Mouse (Mus musculus) adrenal gland, adult 2 months (tissue): ENCODE data around the gene Gm8127. TPM values are rescaled to one million over a fixed set of nuclear protein-coding genes. Genes with fewer than 3 reads are reported as not detected.
"Not testable (repeated sequence)": the region's sequence is repeated elsewhere in the genome, so short reads cannot be mapped to it uniquely, and the experiment has no call there.

Experiments
- DNase-seq: peaks from one replicate; pipeline ENCODE4 v3.0.0; 2021
- long read RNA-seq: library from polyadenylated mRNA; stranded (forward); transcript quantifications from one replicate; pipeline ENCODE4 v2.0.0, GENCODE M21; 2021
- polyA plus RNA-seq: library from polyadenylated mRNA; depleted of rRNA; stranded (reverse); fragments of >200 nt; gene quantifications from 2 replicates; pipeline ENCODE4 v1.2.3, GENCODE M21; 2012; rRNA removed
- total RNA-seq, 2 experiments: library from RNA; stranded (reverse); gene quantifications; 2 replicates each; pipeline ENCODE4 v1.2.3; 2021

Gene Gm8127
- total RNA-seq (not detected), polyA plus RNA-seq (not detected in 2 replicates)
- long read RNA-seq: 0 reads

GRCm38 (mm10) chr14:43293503-43293902, at the start of gene Gm8127:
TSS of gene Gm8127 (minus strand) at chr14:43293832.
- DNase-seq: not testable (repeated sequence)

GRCm38 (mm10) chr14:43337646-43338045, 44.0 kb upstream of the Gm8127 start:
- DNase-seq: not testable (repeated sequence)

GRCm38 (mm10) chr14:43331362-43331880, 37.8 kb upstream of the Gm8127 start:
- not testable (repeated sequence) for DNase-seq

DNA sequence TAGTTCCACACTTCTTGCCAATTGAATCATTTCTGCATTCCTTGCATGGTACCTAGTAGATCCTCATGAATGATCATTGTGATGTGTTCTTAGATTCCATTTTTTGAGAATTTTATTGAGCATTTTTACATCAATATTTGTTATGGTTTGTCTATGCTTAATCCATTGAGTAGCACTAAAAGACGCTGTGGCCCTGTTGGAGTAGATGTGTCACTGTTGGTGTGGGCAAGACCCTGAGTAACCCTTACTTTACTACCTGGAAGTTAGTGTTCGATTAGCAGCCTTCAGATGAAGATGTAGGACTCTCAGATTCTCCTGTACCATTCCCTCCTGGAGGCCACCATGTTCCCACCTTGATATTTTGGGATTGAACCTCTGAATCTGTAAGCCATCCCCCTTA, 35.0 kb upstream of the Gm8127 start:
- DNase-seq: not testable (repeated sequence)

DNA sequence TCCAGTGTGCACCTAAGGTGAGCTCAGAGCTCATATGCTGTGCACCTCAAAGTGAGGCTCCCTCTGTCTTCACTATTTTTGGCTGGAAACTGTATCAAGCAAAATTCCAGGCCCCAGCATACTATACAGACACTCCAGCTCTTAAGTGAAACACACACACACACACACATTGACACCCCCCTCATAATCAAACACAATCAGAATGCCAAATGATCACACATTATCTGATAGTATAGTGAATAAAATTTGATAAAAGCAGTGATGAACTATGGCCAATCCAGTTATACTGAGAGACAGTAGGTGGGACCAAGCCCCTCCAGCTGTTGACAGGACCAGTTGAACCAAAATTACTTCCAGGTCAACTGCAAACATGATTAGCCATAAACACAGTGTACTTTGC, 25.9 kb upstream of the Gm8127 start:
- not testable (repeated sequence) for DNase-seq

DNA sequence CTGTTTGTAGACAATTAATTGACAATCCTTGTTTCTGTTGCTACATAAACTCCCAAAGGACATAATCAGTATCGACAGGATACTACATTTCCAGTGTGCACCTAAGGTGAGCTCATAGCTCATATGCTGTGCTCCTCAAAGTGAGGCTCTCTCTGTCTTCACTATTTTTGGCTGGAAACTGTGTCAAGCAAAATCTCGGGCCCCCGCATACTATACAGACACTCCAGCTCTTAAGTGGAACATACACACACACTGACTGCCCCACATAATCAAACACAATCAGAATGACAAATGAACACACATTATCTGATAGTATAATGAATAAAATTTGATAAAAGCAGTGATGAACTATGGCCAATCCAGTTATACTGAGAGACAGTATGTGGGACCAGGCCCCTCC, 15.0 kb downstream of the Gm8127 start:
- not testable (repeated sequence) for DNase-seq

DNA sequence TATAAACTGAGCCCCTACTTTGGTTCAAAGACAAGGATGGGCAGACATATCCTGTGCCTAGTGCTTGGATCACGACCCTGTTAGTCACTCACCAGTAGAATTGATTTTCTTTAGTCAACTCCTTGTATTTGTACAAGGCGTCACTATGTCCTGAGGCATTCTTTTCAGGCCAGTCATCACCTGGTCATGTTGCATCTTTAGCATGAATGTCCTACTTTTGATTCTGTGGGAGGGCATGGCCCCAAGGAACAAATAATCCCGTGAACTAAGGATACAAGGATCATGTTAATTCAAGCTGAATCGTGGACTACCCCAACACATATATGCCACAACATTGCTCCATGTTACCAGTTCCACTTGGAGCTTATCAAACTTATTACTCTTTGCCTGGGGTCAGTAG, 15.5 kb downstream of the Gm8127 start:
- DNase-seq: not testable (repeated sequence)

- DNase-seq: not testable (repeated sequence)
Observed at GRCm38 (mm10) chr14:43277468-43277867, 16.2 kb downstream of the Gm8127 start.

DNA sequence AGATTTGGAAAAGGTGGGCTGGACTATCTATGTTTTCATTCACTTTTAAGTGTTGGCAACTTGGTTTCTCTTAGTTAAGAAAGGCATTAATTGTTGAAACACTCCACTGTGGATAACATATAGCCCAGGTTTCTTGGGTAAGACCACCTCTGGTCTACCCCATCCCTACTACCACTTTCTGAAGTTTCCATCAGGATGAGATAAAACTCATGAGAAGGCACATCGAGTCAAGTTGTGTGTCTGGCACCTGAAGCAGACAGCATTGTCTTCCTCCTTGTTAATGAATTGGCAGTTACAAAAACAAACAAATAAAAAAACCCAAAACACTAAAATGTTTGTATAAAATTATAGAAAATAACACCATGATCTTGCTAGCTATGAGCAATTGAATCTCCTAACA, 17.9 kb downstream of the Gm8127 start:
- DNase-seq: not testable (repeated sequence)

DNA sequence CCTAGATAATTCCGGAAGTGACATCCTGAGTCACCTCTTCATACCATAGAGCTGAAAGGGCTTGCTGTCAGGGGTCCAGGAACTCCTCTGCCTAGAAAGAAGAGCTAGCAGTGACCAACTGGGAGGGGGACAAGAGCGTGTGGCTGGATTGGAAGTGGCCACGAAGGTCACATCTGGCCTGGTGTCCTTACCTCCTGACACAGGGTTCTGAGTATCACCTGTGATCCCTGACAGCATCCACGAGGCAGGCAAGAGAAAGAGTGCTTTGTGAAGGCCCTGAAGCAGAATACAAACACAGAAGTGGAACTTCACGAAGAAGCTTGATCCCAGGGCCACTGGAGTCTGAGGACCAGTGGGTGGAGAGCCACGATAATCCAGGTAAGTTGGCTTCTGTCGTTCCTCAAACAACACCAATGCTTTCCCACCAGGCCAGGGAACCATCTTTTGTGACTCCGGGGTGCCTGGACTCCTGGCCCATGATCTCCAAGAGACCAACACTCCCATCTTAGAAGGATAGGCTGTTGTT, 18.6 kb downstream of the Gm8127 start, which contains the start of gene Gm9732:
Gene Gm9732 (plus strand): TSS at position 51 of the 526 bp plus-strand sequence.
- DNase-seq: not testable (repeated sequence)

- not testable (repeated sequence) for DNase-seq
Observed at GRCm38 (mm10) chr14:43273161-43273560, 20.5 kb downstream of the Gm8127 start.

- not testable (repeated sequence) for DNase-seq
Observed at GRCm38 (mm10) chr14:43269211-43269610, 24.4 kb downstream of the Gm8127 start.

- not testable (repeated sequence) for DNase-seq
Observed at GRCm38 (mm10) chr14:43268521-43269084, 25.0 kb downstream of the Gm8127 start.

DNA sequence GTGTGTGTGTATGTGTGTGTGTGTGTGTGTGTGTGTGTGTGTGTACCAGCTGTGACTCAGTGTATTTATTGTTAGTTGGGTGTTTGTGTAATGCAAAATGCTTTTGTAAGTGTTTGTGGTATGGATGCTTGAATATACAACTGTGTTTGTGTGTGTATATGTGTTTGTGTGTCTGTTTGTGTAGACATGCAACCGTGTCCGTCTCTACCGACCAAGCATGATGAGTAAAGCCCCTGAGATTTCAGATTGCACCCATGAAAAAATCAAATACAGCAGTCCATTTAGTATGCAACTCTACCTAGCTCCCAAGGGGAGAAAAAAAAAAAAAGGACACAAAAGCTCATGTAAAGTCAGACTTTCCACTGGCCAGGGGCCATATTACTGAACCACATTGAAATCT, 30.2 kb downstream of the Gm8127 start:
- not testable (repeated sequence) for DNase-seq

- DNase-seq: not testable (repeated sequence)
Observed at GRCm38 (mm10) chr14:43258349-43258748, 35.3 kb downstream of the Gm8127 start, which contains the start of gene Gm8126. TSS of gene Gm8126 (plus strand) at chr14:43258649.

DNA sequence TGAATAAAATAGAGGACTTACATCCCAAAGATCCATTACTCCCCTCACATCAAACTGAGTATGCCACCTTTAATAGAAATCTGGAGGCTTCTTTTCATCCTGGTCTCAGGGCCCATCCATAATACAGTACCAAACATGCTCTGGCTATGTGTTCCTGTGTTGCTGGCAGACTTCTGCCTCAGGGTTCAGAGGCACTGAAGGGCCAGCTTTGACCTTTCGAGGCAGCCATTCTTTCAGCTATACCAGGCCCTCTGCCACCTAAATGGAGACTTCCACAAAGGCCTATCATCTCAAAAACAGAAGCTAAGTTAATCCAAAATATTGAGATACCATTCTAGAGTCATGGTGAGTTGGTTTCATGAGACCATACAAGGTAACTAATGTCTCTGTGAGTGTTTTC, 37.1 kb downstream of the Gm8127 start:
- DNase-seq: not testable (repeated sequence)

- DNase-seq: not testable (repeated sequence)
Observed at GRCm38 (mm10) chr14:43250549-43251253, 42.9 kb downstream of the Gm8127 start.

- DNase-seq: not testable (repeated sequence)
Observed at GRCm38 (mm10) chr14:43249611-43250170, 43.9 kb downstream of the Gm8127 start.
